Mouse (Mus musculus) megakaryocyte, embryonic 14.5 days (primary cell): Measurements from ENCODE around the gene Clpx.

Experiments used
- FLI1 ChIP-seq: IDR thresholded peaks from 2 replicates; pipeline ENCODE4 v1.6.1; 2012; ENCODE audit warnings: low read length, inconsistent platforms, mixed read lengths
- GATA1 ChIP-seq: IDR thresholded peaks from 3 replicates; pipeline ENCODE4 v1.6.1; 2012; ENCODE audit warnings: mixed read lengths, low read length, inconsistent platforms, borderline replicate concordance

- TF ChIP-seq GATA1, result no peak
- TF ChIP-seq FLI1, result no peak
These were observed 36.7 kb upstream of the Clpx start for GRCm38 (mm10) chr9:65257218-65257910.
